Mouse (Mus musculus) kidney, postnatal 36 days (tissue): Measurements from ENCODE around the gene Pex11b.
A peak's percentile ranks its signal among the peaks of the same experiment; 100 is the strongest.
"Not testable (repeated sequence)": the region's sequence is repeated elsewhere in the genome, so short reads cannot be mapped to it uniquely, and the experiment has no call there.

Experiments used
- DNase-seq, 2 experiments: peaks; one replicate each; pipeline ENCODE4 v3.0.0; 2021 to 2022; ENCODE audit warnings: mixed read lengths in 2 of 2

Gene Pex11b

GRCm38 (mm10) chr3:96634928-96635879 is at the start of gene Pex11b, which contains the start of gene Gm42957:
Gene Pex11b, plus strand, starts transcription at chr3:96635376.
Gene Gm42957, plus strand, starts transcription at chr3:96635474.
- DNase-seq = peak; percentile 90 to 95

- DNase-seq = no peak
Observed at GRCm38 (mm10) chr3:96590657-96591056, 44.5 kb upstream of the Pex11b start.

- peak; percentile 60 to 70 for DNase-seq
Observed at GRCm38 (mm10) chr3:96593374-96593773, 41.8 kb upstream of the Pex11b start.

GRCm38 (mm10) chr3:96593790-96594560 is 41.2 kb upstream of the Pex11b start, which contains the start of gene Polr3gl:
Gene Polr3gl, minus strand, starts transcription at chr3:96594181.
- DNase-seq = peak; percentile 96 to 97

GRCm38 (mm10) chr3:96594851-96595250 is 40.3 kb upstream of the Pex11b start:
- DNase-seq = no peak

GRCm38 (mm10) chr3:96595661-96596060 is 39.5 kb upstream of the Pex11b start:
- DNase-seq = no peak

GRCm38 (mm10) chr3:96596228-96596707 is 38.9 kb upstream of the Pex11b start, which contains the start of gene Ankrd34a:
Gene Ankrd34a, plus strand, starts transcription at chr3:96596636.
- peak in 1 of 2 experiments; percentile 70 for DNase-seq

- DNase-seq = no peak
Observed at GRCm38 (mm10) chr3:96596855-96597254, 38.3 kb upstream of the Pex11b start.

- peak in 1 of 2 experiments; percentile 27 for DNase-seq
Observed at GRCm38 (mm10) chr3:96597435-96597891, 37.7 kb upstream of the Pex11b start.

- peak; percentile 59 to 79 for DNase-seq
Observed at GRCm38 (mm10) chr3:96598156-96599068, 36.8 kb upstream of the Pex11b start.

GRCm38 (mm10) chr3:96599069-96599393 is 36.1 kb upstream of the Pex11b start:
- DNase-seq = no peak

- DNase-seq = no peak
Observed at GRCm38 (mm10) chr3:96599411-96599810, 35.8 kb upstream of the Pex11b start.

GRCm38 (mm10) chr3:96600639-96601250 is 34.4 kb upstream of the Pex11b start, which contains the start of gene Lix1l:
Gene Lix1l, plus strand, starts transcription at chr3:96601149.
- DNase-seq = peak; percentile 93 to 95

- peak; percentile 75 to 78 for DNase-seq
Observed at GRCm38 (mm10) chr3:96601251-96601787, 33.9 kb upstream of the Pex11b start.

GRCm38 (mm10) chr3:96601941-96602703 is 33.1 kb upstream of the Pex11b start:
- peak; percentile 19 to 43 for DNase-seq

GRCm38 (mm10) chr3:96602704-96603084 is 32.5 kb upstream of the Pex11b start:
- DNase-seq = no peak

GRCm38 (mm10) chr3:96603311-96603710 is 31.9 kb upstream of the Pex11b start:
- no peak for DNase-seq

GRCm38 (mm10) chr3:96606007-96606406 is 29.2 kb upstream of the Pex11b start:
- DNase-seq = not testable (repeated sequence)

- no peak for DNase-seq
Observed at GRCm38 (mm10) chr3:96606618-96607017, 28.6 kb upstream of the Pex11b start.

- no peak for DNase-seq
Observed at GRCm38 (mm10) chr3:96617941-96618340, 17.2 kb upstream of the Pex11b start.
